Mouse (Mus musculus): ENCODE results near the gene Prpsap1. TPM values are rescaled to one million over a fixed set of nuclear protein-coding genes. Genes with fewer than 3 reads are reported as not detected.
A peak's percentile ranks its signal among the peaks of the same experiment; 100 is the strongest.
"Not testable (repeated sequence)": the region's sequence is repeated elsewhere in the genome, so short reads cannot be mapped to it uniquely, and the experiment has no call there.

Prpsap1 gene
- polyA plus RNA-seq, 1 experiment from 2014 or later: 206 TPM

- Histone ChIP-seq H3K4me2 (no peak overlapping the region), H3K9ac (no peak overlapping the region), H3K4me1 (ENCODE audit: insufficient read depth) (peaks cover 11% of the 10 kb centered on the region), H3K4me3 (ENCODE audit: low read depth, low read length) (no peak overlapping the region), H3K27me3 (ENCODE audit: insufficient read depth, low read length) (no peaks in the 10 kb centered on the region), H3K9me3 (ENCODE audit: low read depth, low read length) (no peaks in the 10 kb centered on the region), H3K27ac (ENCODE audit: low read depth) (no peak overlapping the region), H3K36me3 (ENCODE audit: insufficient read depth) (peaks cover 4% of the 10 kb centered on the region; the same call in 1 of the 2 replicates)
- WGBS: 70% methylated on average over 5 of the region's 5 CpGs
- DNase-seq: no peak
- no peak for TF ChIP-seq CTCF (IDR thresholded peaks at IDR 0.05; ENCODE audit: low read depth)
- ATAC-seq (ENCODE audit: insufficient read depth): no peak
Observed at GRCm38 (mm10) chr11:116493191-116493590, 811 bp downstream of the Prpsap1 start.

GRCm38 (mm10) chr11:116492507-116492906, 1.5 kb downstream of the Prpsap1 start:
- not testable (repeated sequence) for H3K36me3 ChIP-seq (ENCODE audit: insufficient read depth); H3K4me3 ChIP-seq (ENCODE audit: low read depth, low read length); ATAC-seq (ENCODE audit: insufficient read depth); H3K9me3 ChIP-seq (ENCODE audit: low read depth, low read length); H3K27ac ChIP-seq (ENCODE audit: low read depth); H3K27me3 ChIP-seq (ENCODE audit: insufficient read depth, low read length); H3K9ac ChIP-seq; H3K4me2 ChIP-seq; DNase-seq
- 50% methylated on average over 1 of the region's 1 CpGs for WGBS
- peaks cover 11% of the 10 kb centered on the region for H3K4me1 ChIP-seq (ENCODE audit: insufficient read depth)

- DNase-seq: peak; percentile 37
- H3K4me3 ChIP-seq (ENCODE audit: low read depth, low read length): no peak overlapping the region
- peak overlapping the region; percentile 59 for H3K4me2 ChIP-seq
Observed at GRCm38 (mm10) chr11:116491338-116491737, 2.7 kb downstream of the Prpsap1 start.

GRCm38 (mm10) chr11:116490232-116491107, 3.5 kb downstream of the Prpsap1 start:
- TF ChIP-seq CTCF (IDR thresholded peaks at IDR 0.05; ENCODE audit: low read depth): no peak
- Histone ChIP-seq H3K4me2 (peak overlapping the region; percentile 59), H3K4me3 (ENCODE audit: low read depth, low read length) (peak overlapping the region; percentile 98), H3K9ac (peak overlapping the region; percentile 90), H3K36me3 (ENCODE audit: insufficient read depth) (peaks cover 28% of the 10 kb centered on the region), H3K27me3 (ENCODE audit: insufficient read depth, low read length) (no peaks in the 10 kb centered on the region), H3K9me3 (ENCODE audit: low read depth, low read length) (no peaks in the 10 kb centered on the region), H3K27ac (ENCODE audit: low read depth) (peak overlapping the region; percentile 95), H3K4me1 (ENCODE audit: insufficient read depth) (peaks cover 11% of the 10 kb centered on the region)
- ATAC-seq (ENCODE audit: insufficient read depth): peak; percentile 89
- DNase-seq: peak; percentile 96
- under 1% methylated on average over 62 of the region's 62 CpGs for WGBS

More at GRCm38 (mm10) chr11:116491338-116491737, 2.7 kb downstream of the Prpsap1 start:
- WGBS: 61% methylated on average over 6 of the region's 6 CpGs
- peak; percentile 19; the same call in 1 of the 2 replicates for TF ChIP-seq CTCF (IDR thresholded peaks at IDR 0.05; ENCODE audit: low read depth)
- H3K9me3 ChIP-seq (ENCODE audit: low read depth, low read length): no peaks in the 10 kb centered on the region
- peaks cover 11% of the 10 kb centered on the region for H3K4me1 ChIP-seq (ENCODE audit: insufficient read depth)
- H3K36me3 ChIP-seq (ENCODE audit: insufficient read depth): peaks cover 19% of the 10 kb centered on the region
- H3K27me3 ChIP-seq (ENCODE audit: insufficient read depth, low read length): no peaks in the 10 kb centered on the region
- no peak for ATAC-seq (ENCODE audit: insufficient read depth)
- peak overlapping the region; percentile 90; the same call in 1 of the 2 replicates for H3K9ac ChIP-seq
- peak overlapping the region; percentile 95; the same call in 1 of the 2 replicates for H3K27ac ChIP-seq (ENCODE audit: low read depth)

- no peak; the same call in none of the 2 replicates for ATAC-seq (ENCODE audit: insufficient read depth)
- H3K27me3 ChIP-seq (ENCODE audit: insufficient read depth, low read length): no peaks in the 10 kb centered on the region
- TF ChIP-seq CTCF (IDR thresholded peaks at IDR 0.05; ENCODE audit: low read depth): no peak
- H3K4me2 ChIP-seq: peak overlapping the region; percentile 59
- under 1% methylated on average over 39 of the region's 39 CpGs for WGBS
- H3K27ac ChIP-seq (ENCODE audit: low read depth): peak overlapping the region; percentile 95
- H3K9me3 ChIP-seq (ENCODE audit: low read depth, low read length): no peaks in the 10 kb centered on the region
- no peak for DNase-seq
- peaks cover 35% of the 10 kb centered on the region for H3K36me3 ChIP-seq (ENCODE audit: insufficient read depth)
- peaks cover 6% of the 10 kb centered on the region for H3K4me1 ChIP-seq (ENCODE audit: insufficient read depth)
- H3K9ac ChIP-seq: peak overlapping the region; percentile 90
- peak overlapping the region; percentile 98 for H3K4me3 ChIP-seq (ENCODE audit: low read depth, low read length)
Observed at GRCm38 (mm10) chr11:116489771-116490231, 4.2 kb downstream of the Prpsap1 start.

- 65% methylated on average over 14 of the region's 14 CpGs for WGBS
- TF ChIP-seq CTCF (IDR thresholded peaks at IDR 0.05; ENCODE audit: low read depth): peak; percentile 50
Observed at GRCm38 (mm10) chr11:116488693-116489375, 5.2 kb downstream of the Prpsap1 start.

GRCm38 (mm10) chr11:116488207-116488606, 5.8 kb downstream of the Prpsap1 start:
- Histone ChIP-seq H3K27ac (ENCODE audit: low read depth) (no peak overlapping the region), H3K9me3 (ENCODE audit: low read depth, low read length) (no peaks in the 10 kb centered on the region), H3K9ac (no peak overlapping the region), H3K4me1 (ENCODE audit: insufficient read depth) (peaks cover 5% of the 10 kb centered on the region), H3K4me3 (ENCODE audit: low read depth, low read length) (no peak overlapping the region), H3K36me3 (ENCODE audit: insufficient read depth) (peaks cover 51% of the 10 kb centered on the region), H3K4me2 (no peak overlapping the region), H3K27me3 (ENCODE audit: insufficient read depth, low read length) (no peaks in the 10 kb centered on the region)
- no peak for TF ChIP-seq CTCF (IDR thresholded peaks at IDR 0.05; ENCODE audit: low read depth)
- no peak for DNase-seq
- ATAC-seq (ENCODE audit: insufficient read depth): no peak

More at GRCm38 (mm10) chr11:116488693-116489375, 5.2 kb downstream of the Prpsap1 start:
- DNase-seq (peak; percentile 18), ATAC-seq (ENCODE audit: insufficient read depth) (no peak)
- Histone ChIP-seq H3K4me2 (peak overlapping the region; percentile 59), H3K4me1 (ENCODE audit: insufficient read depth) (peaks cover 5% of the 10 kb centered on the region), H3K27ac (ENCODE audit: low read depth) (no peak overlapping the region), H3K9me3 (ENCODE audit: low read depth, low read length) (no peaks in the 10 kb centered on the region), H3K27me3 (ENCODE audit: insufficient read depth, low read length) (no peaks in the 10 kb centered on the region), H3K4me3 (ENCODE audit: low read depth, low read length) (peak overlapping the region; percentile 98), H3K9ac (peak overlapping the region; percentile 90), H3K36me3 (ENCODE audit: insufficient read depth) (peaks cover 44% of the 10 kb centered on the region)
